ENCODE assay signal across 25 mouse cellular contexts in genomic region chr17:80818477-80819028, GRCm38 (mm10).
DNase-seq lines count a peak whose midpoint lies in the region; ATAC-seq lines count a peak whose summit lies in the region.
"Had no signal": no experiment of that assay in that cellular context is flagged by ENCODE, and none has a peak within 500 bp of the region (broad histone marks: within the 10 kb centered on the region; RNA-seq: fewer than 3 reads in every experiment).

No protein-coding gene starts in this region.

- H3K4me3 ChIP-seq in embryonic facial prominence, embryonic 13.5 days = no peak overlapping the region
- no peak overlapping the region for H3K4me3 ChIP-seq in embryonic facial prominence, embryonic 10.5 days
- no peak overlapping the region for H3K4me3 ChIP-seq in kidney, embryonic 15.5 days (replicated peaks)
- H3K4me3 ChIP-seq in lung, embryonic 15.5 days = no peak overlapping the region
- no peak overlapping the region for H3K4me3 ChIP-seq in limb, embryonic 15.5 days
- H3K4me3 ChIP-seq: erythroblast, embryonic 14.5 days; forebrain, embryonic 12.5 days; gastrocnemius, adult 2 months; heart, embryonic 15.5 days; hindbrain, embryonic 15.5 days; megakaryocyte, embryonic 14.5 days; myocyte; neural tube, embryonic 13.5 days had no signal

- no peaks in the 10 kb centered on the region for H3K36me3 ChIP-seq in embryonic facial prominence, embryonic 13.5 days
- no peaks in the 10 kb centered on the region for H3K36me3 ChIP-seq in embryonic facial prominence, embryonic 10.5 days (replicated peaks)
- H3K36me3 ChIP-seq in kidney, embryonic 15.5 days = no peaks in the 10 kb centered on the region
- no peaks in the 10 kb centered on the region for H3K36me3 ChIP-seq in lung, embryonic 15.5 days
- H3K36me3 ChIP-seq in limb, embryonic 15.5 days = no peaks in the 10 kb centered on the region
- H3K36me3 ChIP-seq: forebrain, embryonic 12.5 days; heart, embryonic 15.5 days; hindbrain, embryonic 15.5 days; neural tube, embryonic 13.5 days had no signal

- H3K9me3 ChIP-seq in embryonic facial prominence, embryonic 13.5 days = no peaks in the 10 kb centered on the region; the same call in 1 of the 2 replicates
- H3K9me3 ChIP-seq in embryonic facial prominence, embryonic 10.5 days = peaks cover 3% of the 10 kb centered on the region; the same call in 1 of the 2 replicates
- 0 out of 2 replicates have a peak, but pooled peaks cover 6% of the 10 kb centered on the region for H3K9me3 ChIP-seq in kidney, embryonic 15.5 days (replicated peaks)
- H3K9me3 ChIP-seq in lung, embryonic 15.5 days = no peaks in the 10 kb centered on the region
- H3K9me3 ChIP-seq in limb, embryonic 15.5 days = no peaks in the 10 kb centered on the region
- H3K9me3 ChIP-seq: forebrain, embryonic 12.5 days; heart, embryonic 15.5 days; hindbrain, embryonic 15.5 days; neural tube, embryonic 13.5 days had no signal

- H3K4me2 ChIP-seq in embryonic facial prominence, embryonic 13.5 days = peak overlapping the region; percentile 24; the same call in 1 of the 2 replicates
- H3K4me2 ChIP-seq in kidney, embryonic 15.5 days = no peak overlapping the region
- no peak overlapping the region for H3K4me2 ChIP-seq in lung, embryonic 15.5 days
- H3K4me2 ChIP-seq in limb, embryonic 15.5 days = no peak overlapping the region
- H3K4me2 ChIP-seq: forebrain, embryonic 12.5 days; heart, embryonic 15.5 days; hindbrain, embryonic 15.5 days; neural tube, embryonic 13.5 days had no signal

- no peaks in the 10 kb centered on the region for H3K27me3 ChIP-seq in embryonic facial prominence, embryonic 13.5 days
- no peaks in the 10 kb centered on the region for H3K27me3 ChIP-seq in embryonic facial prominence, embryonic 10.5 days (replicated peaks; ENCODE audit: low read depth, poor library complexity, severe bottlenecking)
- no peaks in the 10 kb centered on the region for H3K27me3 ChIP-seq in kidney, embryonic 15.5 days
- no peaks in the 10 kb centered on the region for H3K27me3 ChIP-seq in lung, embryonic 15.5 days
- no peaks in the 10 kb centered on the region for H3K27me3 ChIP-seq in limb, embryonic 15.5 days
- H3K27me3 ChIP-seq: forebrain, embryonic 12.5 days; heart, embryonic 15.5 days; hindbrain, embryonic 15.5 days; neural tube, embryonic 13.5 days had no signal

- 0 out of 2 replicates have a peak overlapping the region, but pooled peaks have one; percentile 22 for H3K27ac ChIP-seq in embryonic facial prominence, embryonic 13.5 days
- H3K27ac ChIP-seq in embryonic facial prominence, embryonic 10.5 days (replicated peaks) = no peak overlapping the region; the same call in 1 of the 2 replicates
- 0 out of 2 replicates have a peak overlapping the region, but pooled peaks have one; percentile 24 for H3K27ac ChIP-seq in kidney, embryonic 15.5 days
- 0 out of 2 replicates have a peak overlapping the region, but pooled peaks have one; percentile 13 for H3K27ac ChIP-seq in lung, embryonic 15.5 days
- H3K27ac ChIP-seq in limb, embryonic 15.5 days = peak overlapping the region; percentile 71
- H3K27ac ChIP-seq: forebrain, embryonic 12.5 days; gastrocnemius, adult 2 months; heart, embryonic 15.5 days; hindbrain, embryonic 15.5 days; neural tube, embryonic 13.5 days had no signal

- 34% methylated on average over 9 of the region's 9 CpGs for WGBS in embryonic facial prominence, embryonic 13.5 days
- 70% methylated on average over 9 of the region's 9 CpGs for WGBS in embryonic facial prominence, embryonic 10.5 days
- WGBS in kidney, embryonic 15.5 days = 47% methylated on average over 9 of the region's 9 CpGs
- 42% methylated on average over 9 of the region's 9 CpGs for WGBS in lung, embryonic 15.5 days
- WGBS in limb, embryonic 15.5 days = 14% methylated on average over 9 of the region's 9 CpGs

- ATAC-seq in embryonic facial prominence, embryonic 13.5 days (ENCODE audit: insufficient number of reproducible peaks, insufficient read depth, low FRiP score, low TSS enrichment, low read depth) = no peak
- no peak for ATAC-seq in kidney, embryonic 15.5 days (replicated peaks; ENCODE audit: low FRiP score)
- ATAC-seq in lung, embryonic 15.5 days (ENCODE audit: borderline replicate concordance, extremely low read depth, low FRiP score, low TSS enrichment) = no peak
- no peak for ATAC-seq in limb, embryonic 15.5 days (ENCODE audit: insufficient number of reproducible peaks, low FRiP score, low TSS enrichment, low read depth)
- ATAC-seq: activated CD4-positive, CD25-positive, alpha-beta regulatory T cell, adult 4 months; midbrain, embryonic 16.5 days had no signal

- H3K9ac ChIP-seq in embryonic facial prominence, embryonic 13.5 days = no peak overlapping the region
- H3K9ac ChIP-seq in kidney, embryonic 15.5 days = no peak overlapping the region
- H3K9ac ChIP-seq in lung, embryonic 15.5 days = no peak overlapping the region
- H3K9ac ChIP-seq in limb, embryonic 15.5 days = 0 out of 2 replicates have a peak overlapping the region, but pooled peaks have one; percentile 10
- H3K9ac ChIP-seq: forebrain, embryonic 12.5 days; heart, embryonic 15.5 days; hindbrain, embryonic 15.5 days; neural tube, embryonic 13.5 days had no signal

- DNase-seq in embryonic facial prominence, embryonic 10.5 days (ENCODE audit: low spot score) = no peak
- no peak for DNase-seq in kidney, adult 8-10 months
- DNase-seq in lung, postnatal 14 days = no peak
- no peak for DNase-seq in cerebellum, postnatal 10 days
- DNase-seq: adrenal gland, postnatal 10 days; cerebellum, adult 8-10 months; gastrocnemius, adult 2 months; heart, postnatal 36 days; retina, postnatal 1 day; right cerebral cortex, postnatal 25 days; spleen, adult 18-20 months; thymus, postnatal 14 days had no signal

- peaks cover 16% of the 10 kb centered on the region; the same call in 1 of the 2 replicates for H3K4me1 ChIP-seq in embryonic facial prominence, embryonic 13.5 days
- peaks cover 5% of the 10 kb centered on the region for H3K4me1 ChIP-seq in embryonic facial prominence, embryonic 10.5 days
- H3K4me1 ChIP-seq in kidney, embryonic 15.5 days = peaks cover 15% of the 10 kb centered on the region
- peaks cover 16% of the 10 kb centered on the region; the same call in 1 of the 2 replicates for H3K4me1 ChIP-seq in lung, embryonic 15.5 days
- H3K4me1 ChIP-seq in limb, embryonic 15.5 days = peaks cover 7% of the 10 kb centered on the region; the same call in 1 of the 2 replicates
- H3K4me1 ChIP-seq: forebrain, embryonic 12.5 days; heart, embryonic 15.5 days; megakaryocyte, embryonic 14.5 days; neural tube, embryonic 13.5 days had no signal
